Mouse (Mus musculus) neural tube, embryonic 14.5 days (tissue): ENCODE results near the gene Igf2bp3. TPM values are rescaled to one million over a fixed set of nuclear protein-coding genes. Genes with fewer than 3 reads are reported as not detected.

Source experiments
- ATAC-seq: fragments of 200-750 bp; cut with Nextera tagmentation; 2 replicates; pipeline ENCODE4 v1.8.0; 2017; ENCODE audit warnings: low read depth, mild to moderate bottlenecking, moderate TSS enrichment, moderate library complexity
- H3K27ac ChIP-seq: fragments of 300-500 bp; sonication (generic); 2 replicates; pipeline ENCODE4 v1.5.1; 2014; ENCODE audit warnings: low read depth, mild to moderate bottlenecking, control low read depth, low read length, moderate library complexity, mixed read lengths
- H3K27me3 ChIP-seq: fragments of 300-500 bp; sonication (generic); 2 replicates; pipeline ENCODE4 v1.6.1; 2014; ENCODE audit warnings: low read length; ENCODE audit not compliant: control insufficient read depth, insufficient read depth
- H3K36me3 ChIP-seq: fragments of 300-500 bp; sonication (generic); 2 replicates; pipeline ENCODE4 v1.6.1; 2014; ENCODE audit warnings: low read length, mixed read lengths; ENCODE audit not compliant: control insufficient read depth, insufficient read depth
- H3K4me1 ChIP-seq: fragments of 300-500 bp; sonication (generic); 2 replicates; pipeline ENCODE4 v1.6.1; 2014; ENCODE audit warnings: low read length; ENCODE audit not compliant: control insufficient read depth, insufficient read depth
- H3K4me2 ChIP-seq: fragments of 300-500 bp; sonication (generic); 2 replicates; pipeline ENCODE4 v1.6.1; 2014; ENCODE audit warnings: mild to moderate bottlenecking, low read depth, low read length, control low read depth
- H3K4me3 ChIP-seq: fragments of 300-500 bp; sonication (generic); 2 replicates; pipeline ENCODE4 v1.5.1; 2014; ENCODE audit warnings: low read depth, low read length, control low read depth, mixed read lengths
- H3K9ac ChIP-seq: fragments of 300-500 bp; sonication (generic); replicated peaks from 2 replicates; pipeline ENCODE4 v1.6.1; 2014; ENCODE audit warnings: low read depth, mild to moderate bottlenecking, control low read depth, low read length, mixed read lengths
- H3K9me3 ChIP-seq: fragments of 300-500 bp; sonication (generic); 2 replicates; pipeline ENCODE4 v1.6.1; 2016; ENCODE audit warnings: low read length; ENCODE audit not compliant: control insufficient read depth
- WGBS: fragments of 180-500 bp; shearing (Covaris S2); extraction: QIAGEN DNeasy Blood & Tissue Kit; methylation state at CpG from one replicate; pipeline ENCODE4 v1.1.7; 2014; 5-methylcytosine and 5-hydroxymethylcytosine counted together
- polyA plus RNA-seq: library from polyadenylated mRNA; unstranded; fragments of >200 nt; fragmentation: Nextera tagmentation; extraction: Ambion mirVana; gene quantifications from 2 replicates; pipeline ENCODE4 v1.2.1, GENCODE M21; 2014

Gene Igf2bp3
- polyA plus RNA-seq, 1 experiment from 2014 or later: 26.9 TPM

- no peak overlapping the region for H3K9ac ChIP-seq
- no peak overlapping the region for H3K27ac ChIP-seq
- H3K36me3 ChIP-seq: no peaks in the 10 kb centered on the region
- H3K27me3 ChIP-seq: no peaks in the 10 kb centered on the region
- H3K4me3 ChIP-seq: no peak overlapping the region
- ATAC-seq: no peak
- H3K4me2 ChIP-seq: no peak overlapping the region
- no peaks in the 10 kb centered on the region for H3K9me3 ChIP-seq
- 69% methylated on average over 4 of the region's 4 CpGs for WGBS
- 0 out of 2 replicates have a peak, but pooled peaks cover 2% of the 10 kb centered on the region for H3K4me1 ChIP-seq
These were observed 63.3 kb downstream of the Igf2bp3 start for GRCm38 (mm10) chr6:49151465-49151864.

- 0 out of 2 replicates have a peak, but pooled peaks cover 2% of the 10 kb centered on the region for H3K4me1 ChIP-seq
- H3K9ac ChIP-seq: no peak overlapping the region
- WGBS: 83% methylated on average over 9 of the region's 9 CpGs
- ATAC-seq: no peak
- no peak overlapping the region for H3K4me3 ChIP-seq
- no peaks in the 10 kb centered on the region for H3K27me3 ChIP-seq
- H3K9me3 ChIP-seq: no peaks in the 10 kb centered on the region
- H3K4me2 ChIP-seq: no peak overlapping the region
- no peak overlapping the region for H3K27ac ChIP-seq
- no peaks in the 10 kb centered on the region for H3K36me3 ChIP-seq
These were observed 64.2 kb downstream of the Igf2bp3 start for GRCm38 (mm10) chr6:49150349-49151229.

GRCm38 (mm10) chr6:49149202-49149930 lies 65.4 kb downstream of the Igf2bp3 start:
- Histone ChIP-seq H3K9me3 (no peaks in the 10 kb centered on the region), H3K4me1 (0 out of 2 replicates have a peak, but pooled peaks cover 2% of the 10 kb centered on the region), H3K27ac (no peak overlapping the region), H3K27me3 (no peaks in the 10 kb centered on the region), H3K36me3 (no peaks in the 10 kb centered on the region), H3K9ac (no peak overlapping the region), H3K4me3 (no peak overlapping the region), H3K4me2 (no peak overlapping the region)
- ATAC-seq: no peak
- 85% methylated on average over 5 of the region's 5 CpGs for whole genome bisulfite sequencing

- WGBS: 88% methylated on average over 4 of the region's 4 CpGs
- H3K27ac ChIP-seq: no peak overlapping the region
- H3K4me2 ChIP-seq: no peak overlapping the region
- H3K9me3 ChIP-seq: no peaks in the 10 kb centered on the region
- H3K9ac ChIP-seq: no peak overlapping the region
- 0 out of 2 replicates have a peak, but pooled peaks cover 2% of the 10 kb centered on the region for H3K4me1 ChIP-seq
- ATAC-seq: no peak
- H3K36me3 ChIP-seq: no peaks in the 10 kb centered on the region
- no peak overlapping the region for H3K4me3 ChIP-seq
- H3K27me3 ChIP-seq: no peaks in the 10 kb centered on the region
These were observed 66.0 kb downstream of the Igf2bp3 start for GRCm38 (mm10) chr6:49148781-49149180.

GRCm38 (mm10) chr6:49148368-49148767 lies 66.4 kb downstream of the Igf2bp3 start:
- H3K27ac ChIP-seq: no peak overlapping the region
- no peak overlapping the region for H3K4me3 ChIP-seq
- no peaks in the 10 kb centered on the region for H3K36me3 ChIP-seq
- H3K4me1 ChIP-seq: 0 out of 2 replicates have a peak, but pooled peaks cover 2% of the 10 kb centered on the region
- ATAC-seq: no peak
- H3K27me3 ChIP-seq: no peaks in the 10 kb centered on the region
- no peak overlapping the region for H3K4me2 ChIP-seq
- WGBS: 88% methylated on average over 7 of the region's 7 CpGs
- H3K9me3 ChIP-seq: no peaks in the 10 kb centered on the region
- H3K9ac ChIP-seq: no peak overlapping the region

- Histone ChIP-seq H3K4me1 (0 out of 2 replicates have a peak, but pooled peaks cover 1% of the 10 kb centered on the region), H3K4me3 (no peak overlapping the region), H3K36me3 (no peaks in the 10 kb centered on the region), H3K9me3 (no peaks in the 10 kb centered on the region), H3K27ac (no peak overlapping the region), H3K27me3 (no peaks in the 10 kb centered on the region), H3K4me2 (no peak overlapping the region), H3K9ac (no peak overlapping the region)
- 89% methylated on average over 2 of the region's 2 CpGs for WGBS
- no peak for ATAC-seq
These were observed 68.3 kb downstream of the Igf2bp3 start for GRCm38 (mm10) chr6:49146461-49146860.

- no peaks in the 10 kb centered on the region for H3K36me3 ChIP-seq
- no peak overlapping the region for H3K4me3 ChIP-seq
- no peaks in the 10 kb centered on the region for H3K4me1 ChIP-seq
- WGBS: 92% methylated on average over 9 of the region's 9 CpGs
- no peak overlapping the region for H3K4me2 ChIP-seq
- H3K9ac ChIP-seq: no peak overlapping the region
- no peaks in the 10 kb centered on the region for H3K27me3 ChIP-seq
- no peak overlapping the region for H3K27ac ChIP-seq
- no peak for ATAC-seq
- no peaks in the 10 kb centered on the region for H3K9me3 ChIP-seq
These were observed 72.3 kb downstream of the Igf2bp3 start for GRCm38 (mm10) chr6:49142428-49142827.

GRCm38 (mm10) chr6:49141125-49141524 lies 73.6 kb downstream of the Igf2bp3 start:
- Histone ChIP-seq H3K4me2 (no peak overlapping the region), H3K27me3 (no peaks in the 10 kb centered on the region), H3K4me3 (no peak overlapping the region), H3K4me1 (no peaks in the 10 kb centered on the region), H3K36me3 (no peaks in the 10 kb centered on the region), H3K9me3 (no peaks in the 10 kb centered on the region), H3K9ac (no peak overlapping the region), H3K27ac (no peak overlapping the region)
- no peak for ATAC-seq
- WGBS: 77% methylated on average over 5 of the region's 5 CpGs
